Comparison of ENCODE assay signal across 7 mouse cellular contexts in the genomic region with DNA sequence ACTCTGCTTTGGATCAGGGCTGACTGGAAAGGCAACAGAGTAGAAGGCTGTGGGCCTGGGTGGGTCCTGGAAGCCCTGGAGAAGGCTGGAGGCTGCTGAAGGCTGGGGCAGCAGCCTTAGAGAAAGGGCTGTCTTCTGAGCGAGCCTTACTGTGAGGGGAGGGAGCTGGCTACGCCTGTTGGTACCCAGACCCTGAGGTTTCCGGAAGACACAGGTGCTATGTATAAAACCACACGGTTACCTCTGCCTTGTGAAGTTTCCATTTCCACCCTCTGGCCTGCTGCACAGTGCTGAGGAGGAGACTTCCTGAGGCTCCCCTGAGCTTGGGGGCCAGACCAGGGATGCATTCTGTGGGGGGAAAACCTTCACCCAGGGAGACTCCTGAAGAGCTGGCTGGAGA. TPM values are rescaled to one million over a fixed set of nuclear protein-coding genes. Genes with fewer than 3 reads are reported as not detected.
DNase-seq lines count a peak whose midpoint lies in the region; ATAC-seq and TF ChIP-seq lines count a peak whose summit lies in the region.

No protein-coding gene starts in this region.

- H3K27ac ChIP-seq in layer of hippocampus, adult 2 months = peak overlapping the region; percentile 23; the same call in 1 of the 2 replicates
- H3K27ac ChIP-seq in stomach, postnatal 0 days (replicated peaks) = 0 out of 2 replicates have a peak overlapping the region, but pooled peaks have one; percentile 45

- TF ChIP-seq EP300 in stomach, postnatal 0 days (optimal IDR thresholded peaks at IDR 0.05) = no peak

- TF ChIP-seq CTCF in layer of hippocampus, adult 2 months (conservative IDR thresholded peaks at IDR 0.05) = no peak
- no peak for TF ChIP-seq CTCF in stomach, postnatal 0 days (IDR thresholded peaks at IDR 0.05; ENCODE audit: low read depth)

- peak; percentile 84 for ATAC-seq in activated CD4-positive, CD25-positive, alpha-beta regulatory T cell, adult 4 months
- ATAC-seq in inflammation-experienced regulatory T-cells, adult 6 months = peak; percentile 84
- no peak for ATAC-seq in stomach, postnatal 0 days (ENCODE audit: low FRiP score, low TSS enrichment)

- no peaks in the 10 kb centered on the region for H3K27me3 ChIP-seq in stomach, postnatal 0 days (ENCODE audit: control insufficient read depth, insufficient read depth, low read length)

- intact Hi-C loops in left cerebral cortex, postnatal 10 days (cut with DNase I) = no loop called here

- 0 out of 2 replicates have a peak, but pooled peaks cover 2% of the 10 kb centered on the region for H3K4me1 ChIP-seq in stomach, postnatal 0 days (replicated peaks; ENCODE audit: control insufficient read depth, insufficient read depth)

- H3K36me3 ChIP-seq in stomach, postnatal 0 days (ENCODE audit: control insufficient read depth, insufficient read depth, low read length) = no peaks in the 10 kb centered on the region

- DNase-seq in layer of hippocampus, adult 2 months (ENCODE audit: low spot score in 2 of 2) = no peak
- no peak for DNase-seq in layer of hippocampus, adult 9-11 months
- no peak for DNase-seq in stomach, postnatal 0 days (ENCODE audit: low spot score)
- no peak for DNase-seq in left cerebral cortex, postnatal 10 days (ENCODE audit: extremely low spot score in 1 of 2, low spot score in 2 of 2)
- no peak for DNase-seq in cerebellum, adult 9-10 months

- H3K4me2 ChIP-seq in stomach, postnatal 0 days (replicated peaks; ENCODE audit: low read depth) = no peak overlapping the region

- no peak overlapping the region for H3K4me3 ChIP-seq in layer of hippocampus, adult 2 months
- no peak overlapping the region for H3K4me3 ChIP-seq in stomach, postnatal 0 days (ENCODE audit: low read depth, low read length)

- no peak overlapping the region for H3K9ac ChIP-seq in stomach, postnatal 0 days (ENCODE audit: low read length)

- 73% methylated on average over 4 of the region's 4 CpGs for WGBS in stomach, postnatal 0 days

- H3K9me3 ChIP-seq in stomach, postnatal 0 days (ENCODE audit: control insufficient read depth, low read length) = no peaks in the 10 kb centered on the region

RNA-seq across cellular contexts. Expression of a gene that starts 25.9 kb away (rescaled TPM):
- 10 to 100 TPM; 26.3 to 28.3 TPM for total RNA-seq in layer of hippocampus, adult 2 months (2021)
- 10 to 100 TPM; 29.8 to 38.2 TPM for polyA plus RNA-seq in activated CD4-positive, CD25-positive, alpha-beta regulatory T cell, adult 4 months (2017; shearing (Covaris generic))
- polyA plus RNA-seq in inflammation-experienced regulatory T-cells, adult 6 months (2017; shearing (Covaris generic)) = 10 to 100 TPM; 25.3 to 58.2 (median 55.2) TPM
- polyA plus RNA-seq in stomach, postnatal 0 days (2015; fragmentation: Nextera tagmentation; extraction: Ambion mirVana) = 3.7 and 4.0 TPM in 2 replicates
- total RNA-seq in left cerebral cortex, postnatal 10 days (2021) = 10 to 100 TPM; 11.6 to 12.9 TPM
